Mouse (Mus musculus) urinary bladder, postnatal 0 days (tissue): ENCODE data around the gene Brdt. TPM values are rescaled to one million over a fixed set of nuclear protein-coding genes. Genes with fewer than 3 reads are reported as not detected.

ENCODE experiments used
- polyA plus RNA-seq: library from polyadenylated mRNA; unstranded; fragments of >200 nt; fragmentation: Nextera tagmentation; extraction: Ambion mirVana; gene quantifications from 2 replicates; pipeline ENCODE4 v1.2.1, GENCODE M21; 2015

Gene Brdt
- 0.65 and 1.3 TPM in 2 replicates for polyA plus RNA-seq

GRCm38 (mm10) chr5:107330916-107331421 lies at the start of gene Brdt:
TSS of gene Brdt (plus strand) at chr5:107331159.

GRCm38 (mm10) chr5:107289234-107289764 lies 41.7 kb upstream of the Brdt start, which contains the start of gene Tgfbr3:
TSS of gene Tgfbr3 (minus strand) at chr5:107289629.

GRCm38 (mm10) chr5:107402436-107402835 lies 71.5 kb downstream of the Brdt start, which contains the start of gene Ephx4:
TSS of gene Ephx4 (plus strand) at chr5:107402736.

GRCm38 (mm10) chr5:107431249-107431648 lies 100.3 kb downstream of the Brdt start, which contains the start of gene Lpcat2b:
TSS of gene Lpcat2b (plus strand) at chr5:107431549.

Other genes starting within 250 kb of the Brdt start
- 18.7 and 19.4 TPM in 2 replicates for gene Tgfbr3, start 41.5 kb upstream of the Brdt start, polyA plus RNA-seq
- 0.29 and 0.54 TPM in 2 replicates for gene Ephx4, start 71.6 kb downstream of the Brdt start, polyA plus RNA-seq
- gene Lpcat2b, start 100.4 kb downstream of the Brdt start, polyA plus RNA-seq: not detected in 2 replicates
- 1.8 and 2.1 TPM in 2 replicates for gene Btbd8, start 106.8 kb downstream of the Brdt start, polyA plus RNA-seq
- 0.07 TPM in 2 replicates for gene Gm42669, start 176.5 kb downstream of the Brdt start, polyA plus RNA-seq
- 0.02 and 0.07 TPM in 2 replicates for gene 1700028K03Rik, start 203.6 kb downstream of the Brdt start, polyA plus RNA-seq